Mouse (Mus musculus) heart, adult 2 months (tissue): ENCODE measurements around the gene Urgcp.

Source experiments
- CTCF ChIP-seq: fragments of 200-600 bp; IDR thresholded peaks from 2 replicates; pipeline ENCODE4 v1.8.1; 2022; ENCODE audit warnings: antibody characterized with exemption, mild to moderate bottlenecking, moderate library complexity
- EP300 ChIP-seq: fragments of 200-500 bp; IDR thresholded peaks from 2 replicates; pipeline ENCODE4 v1.6.1; 2011; ENCODE audit warnings: low read depth, low read length, control low read depth; ENCODE audit not compliant: insufficient read depth
- POLR2A ChIP-seq: fragments of 200-500 bp; IDR thresholded peaks from 2 replicates; pipeline ENCODE4 v1.6.1; 2011; ENCODE audit warnings: mild to moderate bottlenecking, low read depth, low read length, control low read depth; ENCODE audit not compliant: insufficient read depth

GRCm38 (mm10) chr11:5803551-5803981 lies 41.4 kb upstream of the Urgcp start, which contains the start of gene Pgam2:
- TF ChIP-seq EP300: peak; percentile 90
- peak; percentile 98 for TF ChIP-seq POLR2A
- no peak for TF ChIP-seq CTCF
